Mouse (Mus musculus) 3134 (cell line): ENCODE data around the gene Car12.

Experiments used
- DNase-seq: peaks from one replicate; pipeline ENCODE4 v3.0.0-alpha.2; 2011; ENCODE audit warnings: low spot score; ENCODE audit not compliant: insufficient read length; ENCODE audit errors: extremely low read depth

The Car12 gene

DNA sequence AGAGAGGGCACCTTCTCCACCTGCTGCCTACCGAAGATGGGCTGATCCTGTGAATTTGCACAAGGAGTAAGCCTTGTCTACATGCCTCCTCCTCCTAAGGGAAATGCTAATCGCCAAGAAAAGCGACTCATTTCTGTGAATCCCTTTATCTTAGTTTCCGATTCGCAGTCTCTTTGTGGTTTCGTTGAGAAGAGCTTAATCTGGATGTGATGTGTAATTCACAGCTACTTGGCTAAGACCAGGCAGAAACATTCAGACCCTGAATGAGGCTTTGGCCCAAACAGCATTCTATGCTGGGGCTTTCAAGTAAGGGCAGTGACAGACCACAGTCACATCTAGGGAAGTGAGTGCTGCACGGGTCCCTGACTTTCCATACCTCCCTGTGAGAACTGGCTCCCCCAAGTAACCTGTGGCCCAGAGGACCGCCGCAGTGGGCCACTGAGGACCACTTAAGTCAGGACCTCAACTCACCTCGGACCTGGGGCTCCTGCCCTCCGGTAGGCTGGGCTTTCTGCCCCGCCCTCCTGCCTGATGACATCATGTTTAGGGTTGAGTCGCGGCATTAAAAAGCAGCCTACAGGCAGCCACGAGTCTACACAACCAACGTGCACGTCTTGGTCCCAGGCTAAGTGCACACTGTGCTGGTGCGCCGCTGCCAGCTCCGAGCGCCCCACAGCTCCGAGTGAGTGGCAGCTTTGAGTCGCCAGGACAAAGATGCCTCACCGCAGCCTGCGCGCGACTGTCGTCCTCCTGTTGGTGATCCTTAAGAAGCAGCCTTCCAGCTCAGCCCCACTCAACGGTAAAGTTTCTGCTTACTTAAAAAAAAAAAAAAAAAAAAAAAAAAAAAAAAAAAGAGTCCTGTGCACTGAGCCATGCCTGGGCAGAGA lies at the start of gene Car12:
Car12 (plus strand) TSS at position 552 of the 887 bp plus-strand sequence.
- DNase-seq = no peak

- DNase-seq = no peak
Observed at GRCm38 (mm10) chr9:66663764-66664163, 49.7 kb upstream of the Car12 start.

DNA sequence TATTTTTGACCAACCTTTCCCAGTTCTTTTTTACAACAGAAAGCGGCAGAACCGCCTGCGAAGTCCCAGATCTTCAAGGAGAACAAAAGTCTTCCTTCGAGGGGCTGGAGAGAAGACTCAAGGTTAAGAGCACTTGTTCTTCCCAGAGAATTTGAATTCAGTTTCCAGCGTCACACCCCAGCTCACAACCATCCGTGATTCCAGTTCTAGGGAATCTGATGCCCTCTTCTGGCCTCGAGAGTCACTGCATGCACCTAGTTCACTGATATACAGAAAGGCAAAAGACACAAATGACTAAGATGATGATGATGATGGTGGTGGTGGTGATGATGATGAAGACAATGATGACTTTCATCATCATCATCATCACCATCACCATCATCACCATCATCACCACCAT lies 48.9 kb upstream of the Car12 start:
- no peak for DNase-seq

- no peak for DNase-seq
Observed at GRCm38 (mm10) chr9:66666153-66666552, 47.3 kb upstream of the Car12 start.

DNA sequence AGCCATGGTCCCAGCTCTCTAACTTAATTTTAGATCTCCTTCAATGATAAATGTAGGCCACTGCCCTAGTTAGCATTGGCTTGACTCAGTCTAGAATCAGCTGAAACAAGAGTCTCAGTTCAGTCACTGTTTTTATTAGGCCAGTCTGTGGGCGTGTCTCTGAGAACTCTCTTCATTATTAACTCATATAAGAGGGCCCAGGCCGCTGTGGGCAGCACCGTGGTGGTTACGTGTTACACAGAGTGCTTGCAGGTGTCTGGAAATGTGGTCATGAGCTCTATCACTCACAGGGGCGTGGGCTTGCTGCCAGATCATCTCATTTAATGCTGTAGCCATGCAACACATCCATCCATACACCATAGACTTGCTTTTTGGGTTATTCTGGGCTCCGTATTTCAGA lies 46.4 kb upstream of the Car12 start:
- DNase-seq = no peak

DNA sequence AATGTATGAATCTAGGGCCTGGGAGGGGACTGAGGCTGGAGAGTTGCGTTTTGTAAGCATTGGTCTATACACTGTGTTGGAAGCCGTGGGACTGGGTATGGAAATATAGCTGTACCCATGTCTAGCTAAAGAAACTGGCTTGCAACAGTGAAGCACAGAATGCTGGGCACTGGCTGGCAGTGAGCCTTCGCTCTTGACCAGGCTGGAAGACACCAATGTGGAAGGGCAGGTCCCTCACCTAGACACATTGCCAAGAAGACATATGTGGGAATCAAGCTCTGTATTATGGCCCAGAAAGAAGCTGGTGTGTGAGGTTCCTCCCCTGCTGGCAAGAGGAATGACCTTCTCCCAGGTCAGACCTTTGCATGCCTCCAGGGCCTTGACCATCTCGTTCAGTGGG lies 45.6 kb upstream of the Car12 start:
- DNase-seq = no peak

GRCm38 (mm10) chr9:66669561-66670078 lies 43.9 kb upstream of the Car12 start:
- no peak for DNase-seq

GRCm38 (mm10) chr9:66673771-66674170 lies 39.7 kb upstream of the Car12 start:
- no peak for DNase-seq

- DNase-seq = no peak
Observed at GRCm38 (mm10) chr9:66675566-66675965, 37.9 kb upstream of the Car12 start.

GRCm38 (mm10) chr9:66680102-66680501 lies 33.4 kb upstream of the Car12 start:
- DNase-seq = no peak

- peak; percentile 57 for DNase-seq
Observed at GRCm38 (mm10) chr9:66682822-66683221, 30.7 kb upstream of the Car12 start.

DNA sequence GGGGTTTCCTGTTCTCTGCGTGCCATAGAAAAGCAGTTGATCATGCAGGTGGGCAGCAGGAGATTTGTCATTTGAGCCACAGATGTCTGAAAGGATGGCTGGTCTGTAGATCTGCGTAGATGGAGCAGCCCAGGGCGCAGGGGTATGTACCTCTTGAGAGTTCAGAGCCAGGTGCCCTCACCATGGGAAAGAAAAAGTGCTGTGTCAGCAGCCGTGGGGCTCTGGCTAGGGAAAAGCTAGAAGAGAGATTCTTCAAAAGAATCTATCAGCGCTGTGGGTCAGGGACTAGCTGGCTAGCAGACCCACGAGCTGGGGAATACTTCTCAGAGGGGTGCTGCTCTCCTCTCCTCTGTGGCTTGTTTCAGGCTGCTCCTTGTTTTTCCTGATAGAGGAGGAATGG lies 27.8 kb upstream of the Car12 start:
- DNase-seq = no peak

DNA sequence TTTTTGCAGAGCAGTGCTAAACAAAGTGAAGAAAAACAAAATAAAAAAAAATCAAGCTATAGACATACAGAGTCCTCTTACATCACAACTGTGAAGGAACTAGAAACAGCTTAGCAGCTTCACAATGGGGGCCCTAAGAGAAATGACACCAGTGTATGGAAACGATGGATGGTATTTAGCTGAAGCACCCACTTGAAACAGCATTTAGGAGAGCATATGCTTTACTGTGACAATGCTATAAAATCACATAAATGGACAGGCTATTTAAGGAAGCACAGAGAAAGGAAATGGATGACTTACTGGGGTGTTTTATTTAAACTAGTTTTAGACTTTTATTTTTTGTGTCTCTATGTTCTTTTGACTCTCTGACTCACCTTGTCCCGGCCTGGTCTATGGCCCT lies 25.8 kb upstream of the Car12 start:
- no peak for DNase-seq

- no peak for DNase-seq
Observed at GRCm38 (mm10) chr9:66691683-66692305, 21.7 kb upstream of the Car12 start.

DNA sequence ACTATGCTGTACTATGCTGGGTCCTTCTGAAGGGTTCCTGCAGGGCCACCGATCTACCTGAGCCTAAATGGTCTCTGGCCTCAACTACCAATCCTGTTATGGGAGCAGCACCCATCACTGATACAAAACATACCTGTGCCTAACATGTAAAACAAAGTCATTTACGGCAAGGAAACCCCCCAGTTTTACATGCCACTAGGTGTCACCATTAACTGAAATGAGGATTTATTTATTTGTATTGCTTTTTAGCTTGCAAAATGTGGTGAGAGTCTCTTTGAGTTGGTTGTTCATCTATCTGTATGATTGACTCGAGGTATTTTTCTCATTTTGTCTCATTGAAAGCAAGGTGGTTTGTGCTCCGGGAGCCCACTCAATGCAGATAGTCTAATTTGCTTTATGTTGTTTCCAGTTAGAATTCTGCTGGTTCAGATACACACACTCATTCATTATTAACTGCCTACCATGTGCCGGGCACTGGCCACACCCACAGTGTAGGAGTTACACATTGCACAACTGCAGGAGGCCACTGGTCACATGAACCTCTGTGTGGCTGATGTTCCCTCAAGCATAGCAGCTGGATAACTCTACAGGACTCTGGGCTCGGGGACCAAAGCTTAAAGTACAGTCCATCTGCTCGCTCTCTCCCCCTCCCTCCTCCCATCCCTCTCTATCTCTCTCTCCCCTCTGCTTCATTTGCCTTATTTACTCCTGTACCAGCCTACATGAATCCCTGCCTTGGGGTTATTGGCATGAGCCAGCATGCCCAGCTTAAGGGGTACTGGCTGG lies 15.9 kb upstream of the Car12 start:
- DNase-seq = no peak

GRCm38 (mm10) chr9:66699748-66700147 lies 13.7 kb upstream of the Car12 start:
- DNase-seq = no peak

- no peak for DNase-seq
Observed at GRCm38 (mm10) chr9:66703002-66703401, 10.5 kb upstream of the Car12 start.

DNA sequence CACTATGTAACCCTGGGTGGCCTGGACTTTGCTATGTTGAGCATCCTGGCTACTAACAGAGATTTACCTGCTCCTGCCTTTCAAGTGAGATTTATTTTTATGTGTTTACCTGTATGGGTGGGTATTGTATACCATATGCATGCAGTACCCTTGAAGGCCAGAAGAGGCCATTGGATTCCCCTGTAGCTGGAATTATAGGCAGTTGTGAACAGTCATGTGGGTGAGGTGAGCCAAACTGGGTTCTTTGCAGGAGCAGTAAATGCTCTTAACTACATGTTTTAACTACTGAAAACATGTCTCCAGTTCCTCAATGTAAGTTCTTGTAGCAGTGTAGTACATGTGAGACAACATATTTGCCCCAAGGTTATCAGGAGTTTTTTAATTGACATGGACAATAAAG lies 8.1 kb upstream of the Car12 start:
- DNase-seq = no peak

DNA sequence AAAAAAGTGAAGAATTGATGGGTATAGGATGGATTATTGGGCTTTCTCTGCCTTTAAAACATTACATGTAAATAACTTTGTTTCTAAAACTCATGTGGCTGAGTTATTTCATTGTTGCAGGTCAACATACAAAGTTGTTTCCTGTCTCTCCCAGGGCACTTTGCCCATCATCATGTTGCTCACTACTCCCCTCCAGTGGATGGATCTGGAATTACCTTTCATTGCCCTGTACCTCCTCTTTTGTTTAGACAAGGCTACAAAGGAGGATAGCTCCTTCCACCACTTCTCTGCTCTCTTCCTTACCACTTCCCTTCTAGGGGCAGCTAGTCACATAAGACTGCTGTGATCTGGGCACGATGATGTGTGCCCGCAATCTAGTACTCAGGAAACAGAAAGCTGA lies 7.7 kb upstream of the Car12 start:
- peak; percentile 47 for DNase-seq

DNA sequence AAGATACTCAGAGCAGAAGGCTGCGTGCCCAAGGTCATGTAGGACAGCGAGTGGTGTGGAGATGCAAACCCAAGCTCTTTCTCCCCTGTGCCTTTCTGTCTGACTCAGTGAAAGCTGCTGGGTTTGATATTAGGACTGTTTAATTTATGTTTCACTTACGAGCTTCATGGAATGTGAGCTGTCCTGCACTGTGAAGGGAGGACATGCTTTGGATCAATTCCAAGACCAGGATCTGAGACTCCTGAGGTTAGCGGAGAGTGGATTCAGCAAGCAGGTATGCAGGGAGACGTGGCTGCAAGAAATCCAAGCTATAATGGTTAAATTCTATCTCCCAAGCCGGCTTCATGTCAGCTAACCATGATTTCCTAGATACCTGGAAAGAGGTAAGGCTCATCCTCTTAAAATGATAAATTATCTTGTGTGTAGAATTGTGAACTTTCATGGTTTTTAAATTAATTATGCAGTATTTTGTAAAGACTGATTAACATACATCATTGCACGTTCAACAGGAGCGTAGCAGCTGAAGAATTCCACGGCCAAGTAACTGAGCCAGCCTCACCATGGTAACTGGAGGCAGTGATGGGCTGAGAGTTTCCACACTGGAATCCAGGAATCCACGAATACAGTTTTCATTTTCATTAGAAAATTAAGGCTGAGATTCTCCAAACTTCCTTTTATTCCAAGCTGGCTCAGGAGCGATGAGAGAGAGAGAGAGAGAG lies 5.3 kb upstream of the Car12 start:
- no peak for DNase-seq
